Mouse (Mus musculus) lung, postnatal 0 days (tissue): Measurements from ENCODE around the gene Tmem132d. TPM values are rescaled to one million over a fixed set of nuclear protein-coding genes. Genes with fewer than 3 reads are reported as not detected.

Experiments used
- ATAC-seq: fragments of 200-750 bp; cut with Nextera tagmentation; 2 replicates; pipeline ENCODE4 v1.8.0; 2017; ENCODE audit warnings: moderate library complexity
- DNase-seq: peaks from one replicate; pipeline ENCODE4 v3.0.0-alpha.2; 2016; ENCODE audit warnings: low spot score
- H3K27ac ChIP-seq: fragments of 300-500 bp; sonication (generic); 2 replicates; pipeline ENCODE4 v1.5.1; 2014; ENCODE audit warnings: antibody characterized with exemption, mild to moderate bottlenecking, low read length, mixed read lengths
- H3K27me3 ChIP-seq: fragments of 300-500 bp; sonication (generic); replicated peaks from 2 replicates; pipeline ENCODE4 v1.6.1; 2014; ENCODE audit warnings: low read length, mixed read lengths; ENCODE audit not compliant: insufficient read depth
- H3K36me3 ChIP-seq: fragments of 300-500 bp; sonication (generic); 2 replicates; pipeline ENCODE4 v1.6.1; 2014; ENCODE audit warnings: low read length, mixed read lengths; ENCODE audit not compliant: insufficient read depth
- H3K4me1 ChIP-seq: fragments of 300-500 bp; sonication (generic); 2 replicates; pipeline ENCODE4 v1.6.1; 2014; ENCODE audit warnings: antibody characterized with exemption, low read depth, low read length, mixed read lengths; ENCODE audit not compliant: insufficient read depth
- H3K4me2 ChIP-seq: fragments of 300-500 bp; sonication (generic); replicated peaks from 2 replicates; pipeline ENCODE4 v1.6.1; 2014; ENCODE audit warnings: low read depth, mild to moderate bottlenecking, low read length, moderate library complexity, mixed read lengths
- H3K4me3 ChIP-seq: fragments of 300-500 bp; sonication (generic); 2 replicates; pipeline ENCODE4 v1.5.1; 2014; ENCODE audit warnings: low read depth, low read length
- H3K9ac ChIP-seq: fragments of 300-500 bp; sonication (generic); replicated peaks from 2 replicates; pipeline ENCODE4 v1.6.1; 2014; ENCODE audit warnings: low read depth, mild to moderate bottlenecking
- H3K9me3 ChIP-seq: fragments of 300-500 bp; sonication (generic); 2 replicates; pipeline ENCODE4 v1.6.1; 2016; ENCODE audit warnings: low read length, mixed read lengths
- CTCF ChIP-seq: IDR thresholded peaks from 2 replicates; pipeline ENCODE4 v1.5.1; 2016; ENCODE audit warnings: antibody characterized with exemption, mild to moderate bottlenecking
- EP300 ChIP-seq: IDR thresholded peaks from 2 replicates; pipeline ENCODE4 v1.6.1; 2016; ENCODE audit warnings: antibody characterized with exemption, mild to moderate bottlenecking, control low read depth
- WGBS: fragments of 180-500 bp; shearing (Covaris S2); extraction: QIAGEN DNeasy Blood & Tissue Kit; methylation state at CpG from one replicate; pipeline ENCODE4 v1.1.7; 2014; 5-methylcytosine and 5-hydroxymethylcytosine counted together
- polyA plus RNA-seq: library from polyadenylated mRNA; unstranded; fragments of >200 nt; fragmentation: Nextera tagmentation; extraction: Ambion mirVana; gene quantifications from 2 replicates; pipeline ENCODE4 v1.2.1, GENCODE M21; 2015

The Tmem132d gene
- polyA plus RNA-seq, 1 experiment from 2014 or later, result 1.6 TPM

- H3K27me3 ChIP-seq, result no peaks in the 10 kb centered on the region
- no peak overlapping the region for H3K27ac ChIP-seq
- H3K4me1 ChIP-seq, result no peaks in the 10 kb centered on the region
- TF ChIP-seq EP300 (no peak), CTCF (no peak)
- no peak overlapping the region for H3K9ac ChIP-seq
- ATAC-seq (no peak), DNase-seq (peak; percentile 69)
- WGBS, result 33% methylated on average over 2 of the region's 2 CpGs
- no peaks in the 10 kb centered on the region for H3K9me3 ChIP-seq
- H3K36me3 ChIP-seq, result no peaks in the 10 kb centered on the region
- no peak overlapping the region for H3K4me3 ChIP-seq
- no peak overlapping the region for H3K4me2 ChIP-seq
Measured at GRCm38 (mm10) chr5:128348835-128349234, 84.0 kb downstream of the Tmem132d start.

- ATAC-seq (no peak), DNase-seq (no peak)
- H3K4me3 ChIP-seq, result no peak overlapping the region
- no peak overlapping the region for H3K27ac ChIP-seq
- H3K27me3 ChIP-seq, result no peaks in the 10 kb centered on the region
- no peak overlapping the region for H3K9ac ChIP-seq
- no peak overlapping the region for H3K4me2 ChIP-seq
- H3K36me3 ChIP-seq, result no peaks in the 10 kb centered on the region
- no peak for TF ChIP-seq CTCF
- no peak for TF ChIP-seq EP300
- H3K4me1 ChIP-seq, result no peaks in the 10 kb centered on the region
- 54% methylated on average over 7 of the region's 7 CpGs for WGBS
- H3K9me3 ChIP-seq, result no peaks in the 10 kb centered on the region
Measured at GRCm38 (mm10) chr5:128336841-128337240, 96.0 kb downstream of the Tmem132d start.

DNA sequence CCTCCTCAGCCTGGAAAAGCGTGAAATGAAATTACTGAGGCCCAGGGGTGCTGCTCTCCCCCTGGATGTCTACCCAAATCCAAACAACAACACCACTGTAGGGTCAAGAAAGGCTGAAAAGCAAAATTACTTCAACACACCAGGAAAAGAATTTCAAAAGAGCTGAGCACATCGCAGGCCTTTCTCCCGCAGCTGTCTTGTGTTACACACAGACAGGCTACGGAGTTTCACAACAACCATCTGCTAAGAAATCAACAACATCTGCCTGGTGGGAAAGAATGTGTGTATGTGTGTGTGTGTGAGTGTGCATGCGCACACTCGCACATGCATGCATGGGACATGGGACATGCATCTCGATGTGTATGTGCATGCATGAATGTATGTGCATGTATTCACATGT is 100.1 kb downstream of the Tmem132d start:
- Histone ChIP-seq H3K9ac (no peak overlapping the region), H3K27ac (no peak overlapping the region), H3K27me3 (no peaks in the 10 kb centered on the region), H3K4me2 (no peak overlapping the region), H3K4me3 (no peak overlapping the region), H3K4me1 (no peaks in the 10 kb centered on the region), H3K9me3 (no peaks in the 10 kb centered on the region), H3K36me3 (no peaks in the 10 kb centered on the region)
- TF ChIP-seq EP300 (no peak), CTCF (no peak)
- ATAC-seq, result no peak
- peak; percentile 43 for DNase-seq
- 74% methylated on average over 7 of the region's 7 CpGs for WGBS

- Histone ChIP-seq H3K9ac (no peak overlapping the region), H3K9me3 (no peaks in the 10 kb centered on the region), H3K4me3 (no peak overlapping the region), H3K27ac (no peak overlapping the region), H3K27me3 (no peaks in the 10 kb centered on the region), H3K4me2 (no peak overlapping the region), H3K4me1 (no peaks in the 10 kb centered on the region), H3K36me3 (no peaks in the 10 kb centered on the region)
- WGBS, result 78% methylated on average over 8 of the region's 8 CpGs
- TF ChIP-seq CTCF (no peak), EP300 (no peak)
- no peak for ATAC-seq
- no peak for DNase-seq
Measured at GRCm38 (mm10) chr5:128330351-128330750, 102.5 kb downstream of the Tmem132d start.

- H3K36me3 ChIP-seq, result no peaks in the 10 kb centered on the region
- H3K4me3 ChIP-seq, result no peak overlapping the region
- no peaks in the 10 kb centered on the region for H3K27me3 ChIP-seq
- DNase-seq (no peak), ATAC-seq (no peak)
- H3K4me2 ChIP-seq, result no peak overlapping the region
- no peak for TF ChIP-seq EP300
- no peak for TF ChIP-seq CTCF
- H3K4me1 ChIP-seq, result no peaks in the 10 kb centered on the region
- no peak overlapping the region for H3K9ac ChIP-seq
- 74% methylated on average over 2 of the region's 2 CpGs for WGBS
- no peaks in the 10 kb centered on the region for H3K9me3 ChIP-seq
- H3K27ac ChIP-seq, result no peak overlapping the region
Measured at GRCm38 (mm10) chr5:128302387-128302786, 130.5 kb downstream of the Tmem132d start.

DNA sequence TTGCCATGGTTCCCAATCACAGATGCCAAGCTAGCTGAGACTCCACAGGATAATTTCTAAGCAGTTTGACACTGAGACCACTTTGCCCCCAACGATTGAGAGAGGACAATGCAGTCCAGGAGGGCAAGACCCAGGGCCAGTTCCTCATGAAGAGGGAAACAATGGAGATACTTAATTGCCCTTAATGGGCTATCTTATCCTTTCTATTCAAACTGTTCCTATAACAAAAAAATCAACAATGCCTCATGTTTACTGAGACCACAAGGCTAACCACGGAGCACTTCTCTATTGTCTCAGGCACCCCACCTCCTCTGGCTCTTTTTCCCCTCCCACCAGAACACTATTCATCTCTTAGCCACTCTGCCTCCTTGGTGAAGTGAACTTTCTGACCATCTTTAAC is 141.7 kb downstream of the Tmem132d start:
- no peaks in the 10 kb centered on the region for H3K27me3 ChIP-seq
- ATAC-seq, result no peak
- no peak overlapping the region for H3K9ac ChIP-seq

GRCm38 (mm10) chr5:128273255-128273654 is 159.6 kb downstream of the Tmem132d start:
- Histone ChIP-seq H3K27me3 (no peaks in the 10 kb centered on the region), H3K9ac (no peak overlapping the region), H3K9me3 (peaks cover 3% of the 10 kb centered on the region; the same call in 1 of the 2 replicates), H3K36me3 (no peaks in the 10 kb centered on the region), H3K4me1 (no peaks in the 10 kb centered on the region), H3K4me2 (no peak overlapping the region), H3K27ac (no peak overlapping the region), H3K4me3 (no peak overlapping the region)
- DNase-seq (no peak), ATAC-seq (no peak)
- no peak for TF ChIP-seq EP300
- no peak for TF ChIP-seq CTCF
- WGBS, result 71% methylated on average over 6 of the region's 6 CpGs

More for the DNA sequence above, 141.7 kb downstream of the Tmem132d start:
- 16% methylated on average over 2 of the region's 2 CpGs for WGBS
- Histone ChIP-seq H3K4me1 (no peaks in the 10 kb centered on the region), H3K27ac (no peak overlapping the region), H3K4me3 (no peak overlapping the region), H3K4me2 (no peak overlapping the region), H3K36me3 (no peaks in the 10 kb centered on the region), H3K9me3 (no peaks in the 10 kb centered on the region)
- no peak for DNase-seq
- TF ChIP-seq CTCF, result no peak
- no peak for TF ChIP-seq EP300
